Mouse (Mus musculus) cerebellum, adult 18-20 months (tissue): ENCODE results near the gene Tiam1.

Experiments used
- DNase-seq, 2 experiments: peaks; one replicate each; pipeline ENCODE4 v3.0.0; 2021

Tiam1 gene

GRCm38 (mm10) chr16:89831172-89831571 is 312.4 kb downstream of the Tiam1 start:
- peak; percentile 63 to 75 for DNase-seq

- DNase-seq = no peak
Observed at GRCm38 (mm10) chr16:89830221-89830648, 313.3 kb downstream of the Tiam1 start.

GRCm38 (mm10) chr16:89827496-89828125 is 316.0 kb downstream of the Tiam1 start:
- DNase-seq = no peak

- DNase-seq = no peak
Observed at GRCm38 (mm10) chr16:89825875-89826274, 317.7 kb downstream of the Tiam1 start.

GRCm38 (mm10) chr16:89822882-89823281 is 320.7 kb downstream of the Tiam1 start:
- peak; percentile 73 to 84 for DNase-seq

- DNase-seq = no peak
Observed at GRCm38 (mm10) chr16:89818661-89819060, 324.9 kb downstream of the Tiam1 start.

GRCm38 (mm10) chr16:89817861-89818630 is 325.5 kb downstream of the Tiam1 start:
- DNase-seq = no peak

GRCm38 (mm10) chr16:89817301-89817700 is 326.3 kb downstream of the Tiam1 start:
- DNase-seq = no peak

GRCm38 (mm10) chr16:89816506-89817172 is 326.9 kb downstream of the Tiam1 start:
- DNase-seq = no peak

GRCm38 (mm10) chr16:89813536-89813935 is 330.0 kb downstream of the Tiam1 start:
- DNase-seq = no peak

- DNase-seq = no peak
Observed at GRCm38 (mm10) chr16:89812891-89813290, 330.7 kb downstream of the Tiam1 start.

GRCm38 (mm10) chr16:89810398-89810797 is 333.2 kb downstream of the Tiam1 start:
- DNase-seq = no peak

GRCm38 (mm10) chr16:89808168-89808567 is 335.4 kb downstream of the Tiam1 start:
- no peak for DNase-seq

- no peak for DNase-seq
Observed at GRCm38 (mm10) chr16:89805946-89806345, 337.6 kb downstream of the Tiam1 start.

- DNase-seq = no peak
Observed at GRCm38 (mm10) chr16:89805210-89805609, 338.4 kb downstream of the Tiam1 start.

GRCm38 (mm10) chr16:89801493-89801892 is 342.1 kb downstream of the Tiam1 start:
- no peak for DNase-seq

GRCm38 (mm10) chr16:89799772-89800171 is 343.8 kb downstream of the Tiam1 start:
- no peak for DNase-seq

- DNase-seq = peak in 1 of 2 experiments; percentile 45
Observed at GRCm38 (mm10) chr16:89796566-89796965, 347.0 kb downstream of the Tiam1 start.

GRCm38 (mm10) chr16:89789792-89790434 is 353.7 kb downstream of the Tiam1 start:
- no peak for DNase-seq

- DNase-seq = no peak
Observed at GRCm38 (mm10) chr16:89785795-89786194, 357.8 kb downstream of the Tiam1 start.

GRCm38 (mm10) chr16:89779705-89780104 is 363.9 kb downstream of the Tiam1 start:
- DNase-seq = no peak

- DNase-seq = no peak
Observed at GRCm38 (mm10) chr16:89777450-89777849, 366.1 kb downstream of the Tiam1 start.

- no peak for DNase-seq
Observed at GRCm38 (mm10) chr16:89774553-89774913, 369.0 kb downstream of the Tiam1 start.
